Mouse (Mus musculus): ENCODE results near the gene Leprot. TPM values are rescaled to one million over a fixed set of nuclear protein-coding genes. Genes with fewer than 3 reads are reported as not detected.

The Leprot gene
- polyA plus RNA-seq, 1 experiment from 2014 or later, result 79.0 TPM

- Histone ChIP-seq H3K27ac (replicated peaks; ENCODE audit: low read depth, low read length) (no peak overlapping the region), H3K9ac (replicated peaks; ENCODE audit: low read length) (no peak overlapping the region), H3K27me3 (ENCODE audit: control insufficient read depth, insufficient read depth, low read length) (no peaks in the 10 kb centered on the region), H3K4me1 (ENCODE audit: control insufficient read depth, insufficient read depth, low read length) (no peaks in the 10 kb centered on the region; the same call in 1 of the 2 replicates), H3K9me3 (replicated peaks; ENCODE audit: control insufficient read depth, low read length) (no peaks in the 10 kb centered on the region), H3K4me2 (ENCODE audit: low read depth, low read length) (no peak overlapping the region), H3K4me3 (ENCODE audit: low read depth, low read length) (no peak overlapping the region), H3K36me3 (replicated peaks; ENCODE audit: control insufficient read depth, insufficient read depth, low read depth, low read length) (no peaks in the 10 kb centered on the region)
- ATAC-seq (replicated peaks; ENCODE audit: insufficient number of reproducible peaks, low FRiP score, low TSS enrichment, low read depth) (no peak), DNase-seq (ENCODE audit: low spot score) (no peak)
- 86% methylated on average over 4 of the region's 4 CpGs for WGBS
These were observed 41.7 kb downstream of the Leprot start for GRCm38 (mm10) chr4:101689241-101689640.

DNA sequence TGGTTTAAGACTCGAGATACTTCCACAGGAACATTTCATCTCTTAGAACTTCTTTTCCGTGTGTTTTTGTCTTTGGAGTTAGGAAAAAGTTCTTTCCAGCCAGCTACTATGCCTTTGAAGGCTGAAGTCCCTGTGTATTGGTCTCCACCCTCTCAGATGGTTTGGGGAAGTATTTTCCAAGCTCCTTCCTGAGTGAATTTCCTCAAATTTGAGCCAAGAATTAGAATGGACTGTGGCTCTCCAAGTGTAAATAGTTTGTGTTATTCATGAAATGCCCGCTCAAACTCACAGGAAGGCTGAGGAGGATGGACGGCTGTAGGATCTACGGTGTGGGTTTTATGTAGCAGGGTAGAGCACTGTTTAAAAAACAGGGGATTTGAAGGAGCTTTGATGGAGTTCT, 42.1 kb downstream of the Leprot start:
- 79% methylated on average over 5 of the region's 5 CpGs for WGBS

DNA sequence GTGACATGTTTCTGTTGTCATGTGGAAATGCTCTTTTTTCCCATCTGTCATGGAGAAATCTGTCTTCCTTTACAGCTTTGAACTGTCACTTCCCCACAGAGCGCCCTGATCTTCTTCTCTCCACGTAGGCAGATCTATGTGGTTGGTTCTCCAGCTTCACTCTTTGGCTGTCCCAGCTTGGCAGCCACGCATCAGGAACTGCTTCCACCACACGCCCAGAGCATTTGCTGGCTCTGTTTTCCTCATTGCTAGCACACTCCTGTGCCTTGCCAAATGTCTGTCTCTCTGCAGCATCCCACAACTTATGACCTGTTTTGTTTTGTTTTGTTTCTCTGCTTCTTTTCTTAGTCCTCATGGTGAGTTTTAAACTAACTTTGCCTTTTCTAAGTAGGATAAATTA, 45.4 kb downstream of the Leprot start:
- Histone ChIP-seq H3K36me3 (replicated peaks; ENCODE audit: control insufficient read depth, insufficient read depth, low read depth, low read length) (no peaks in the 10 kb centered on the region), H3K4me3 (ENCODE audit: low read depth, low read length) (no peak overlapping the region), H3K27ac (replicated peaks; ENCODE audit: low read depth, low read length) (no peak overlapping the region), H3K9ac (replicated peaks; ENCODE audit: low read length) (no peak overlapping the region), H3K4me1 (ENCODE audit: control insufficient read depth, insufficient read depth, low read length) (no peaks in the 10 kb centered on the region), H3K27me3 (ENCODE audit: control insufficient read depth, insufficient read depth, low read length) (no peaks in the 10 kb centered on the region), H3K9me3 (replicated peaks; ENCODE audit: control insufficient read depth, low read length) (no peaks in the 10 kb centered on the region), H3K4me2 (ENCODE audit: low read depth, low read length) (no peak overlapping the region)
- no peak for DNase-seq (ENCODE audit: low spot score)
- no peak for ATAC-seq (replicated peaks; ENCODE audit: insufficient number of reproducible peaks, low FRiP score, low TSS enrichment, low read depth)
- WGBS, result 86% methylated on average over 4 of the region's 4 CpGs

More for the DNA sequence above, 42.1 kb downstream of the Leprot start:
- Histone ChIP-seq H3K27ac (replicated peaks; ENCODE audit: low read depth, low read length) (no peak overlapping the region), H3K27me3 (ENCODE audit: control insufficient read depth, insufficient read depth, low read length) (no peaks in the 10 kb centered on the region), H3K4me2 (ENCODE audit: low read depth, low read length) (no peak overlapping the region), H3K4me1 (ENCODE audit: control insufficient read depth, insufficient read depth, low read length) (no peaks in the 10 kb centered on the region; the same call in 1 of the 2 replicates), H3K36me3 (replicated peaks; ENCODE audit: control insufficient read depth, insufficient read depth, low read depth, low read length) (no peaks in the 10 kb centered on the region), H3K9me3 (replicated peaks; ENCODE audit: control insufficient read depth, low read length) (no peaks in the 10 kb centered on the region), H3K9ac (replicated peaks; ENCODE audit: low read length) (no peak overlapping the region), H3K4me3 (ENCODE audit: low read depth, low read length) (no peak overlapping the region)
- DNase-seq (ENCODE audit: low spot score) (no peak), ATAC-seq (replicated peaks; ENCODE audit: insufficient number of reproducible peaks, low FRiP score, low TSS enrichment, low read depth) (no peak)

GRCm38 (mm10) chr4:101694529-101694928, 47.0 kb downstream of the Leprot start:
- DNase-seq (ENCODE audit: low spot score) (no peak), ATAC-seq (replicated peaks; ENCODE audit: insufficient number of reproducible peaks, low FRiP score, low TSS enrichment, low read depth) (no peak)
- WGBS, result 70% methylated on average over 6 of the region's 6 CpGs
- no peak overlapping the region for H3K9ac ChIP-seq (replicated peaks; ENCODE audit: low read length)
- no peak overlapping the region for H3K4me3 ChIP-seq (ENCODE audit: low read depth, low read length)
- no peak overlapping the region for H3K27ac ChIP-seq (replicated peaks; ENCODE audit: low read depth, low read length)
- H3K36me3 ChIP-seq (replicated peaks; ENCODE audit: control insufficient read depth, insufficient read depth, low read depth, low read length), result no peaks in the 10 kb centered on the region
- H3K27me3 ChIP-seq (ENCODE audit: control insufficient read depth, insufficient read depth, low read length), result no peaks in the 10 kb centered on the region
- H3K9me3 ChIP-seq (replicated peaks; ENCODE audit: control insufficient read depth, low read length), result no peaks in the 10 kb centered on the region
- no peaks in the 10 kb centered on the region for H3K4me1 ChIP-seq (ENCODE audit: control insufficient read depth, insufficient read depth, low read length)
- no peak overlapping the region for H3K4me2 ChIP-seq (ENCODE audit: low read depth, low read length)

DNA sequence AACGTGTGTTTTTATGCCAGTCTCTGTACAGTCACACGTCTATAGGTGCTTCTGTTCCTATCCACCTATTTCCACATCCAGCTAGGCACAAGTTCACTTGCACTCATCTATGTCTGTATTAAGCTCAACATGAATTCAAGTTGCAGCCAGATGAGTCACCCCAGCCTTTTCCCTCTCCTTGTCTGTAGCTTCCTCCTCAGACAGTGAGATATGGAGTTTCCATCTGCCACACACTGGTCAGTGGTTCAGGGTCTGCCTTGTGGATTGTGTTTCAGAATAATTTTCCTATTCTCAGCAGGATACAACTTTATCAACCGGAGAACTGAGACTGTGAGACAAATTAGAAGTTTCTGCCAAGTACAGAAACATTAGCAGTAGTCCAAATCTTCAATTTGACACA, 49.7 kb downstream of the Leprot start:
- 88% methylated on average over 3 of the region's 3 CpGs for WGBS
- no peaks in the 10 kb centered on the region for H3K4me1 ChIP-seq (ENCODE audit: control insufficient read depth, insufficient read depth, low read length)
- no peaks in the 10 kb centered on the region for H3K27me3 ChIP-seq (ENCODE audit: control insufficient read depth, insufficient read depth, low read length)
- no peak overlapping the region for H3K9ac ChIP-seq (replicated peaks; ENCODE audit: low read length)
- no peaks in the 10 kb centered on the region for H3K9me3 ChIP-seq (replicated peaks; ENCODE audit: control insufficient read depth, low read length)
- no peak overlapping the region for H3K4me3 ChIP-seq (ENCODE audit: low read depth, low read length)
- DNase-seq (ENCODE audit: low spot score) (no peak), ATAC-seq (replicated peaks; ENCODE audit: insufficient number of reproducible peaks, low FRiP score, low TSS enrichment, low read depth) (no peak)
- no peak overlapping the region for H3K4me2 ChIP-seq (ENCODE audit: low read depth, low read length)
- no peak overlapping the region for H3K27ac ChIP-seq (replicated peaks; ENCODE audit: low read depth, low read length)
- no peaks in the 10 kb centered on the region for H3K36me3 ChIP-seq (replicated peaks; ENCODE audit: control insufficient read depth, insufficient read depth, low read depth, low read length)

DNA sequence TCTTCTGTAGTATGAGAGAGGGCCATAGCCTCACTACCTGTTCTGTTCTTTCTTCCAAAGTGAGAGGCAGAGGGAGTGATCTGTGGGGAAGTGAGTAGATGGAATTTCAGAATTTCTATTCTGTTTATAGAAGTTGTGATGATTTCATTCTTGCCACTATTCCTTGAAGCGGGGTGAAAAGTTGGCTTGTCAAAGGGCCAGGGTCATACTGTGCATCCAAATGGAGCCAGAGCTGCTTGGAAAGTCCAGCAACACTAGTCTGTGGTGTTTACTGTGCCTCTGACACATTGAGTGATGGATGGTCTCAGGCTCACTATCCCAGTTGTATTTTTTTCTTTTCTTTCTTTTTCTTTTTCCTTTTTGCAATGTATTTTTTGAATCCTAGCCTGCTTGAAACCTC, 51.9 kb downstream of the Leprot start:
- H3K27ac ChIP-seq (replicated peaks; ENCODE audit: low read depth, low read length), result no peak overlapping the region
- H3K4me1 ChIP-seq (ENCODE audit: control insufficient read depth, insufficient read depth, low read length), result no peaks in the 10 kb centered on the region
- H3K4me2 ChIP-seq (ENCODE audit: low read depth, low read length), result no peak overlapping the region
- 97% methylated on average over 1 of the region's 1 CpGs for WGBS
- ATAC-seq (replicated peaks; ENCODE audit: insufficient number of reproducible peaks, low FRiP score, low TSS enrichment, low read depth) (no peak), DNase-seq (ENCODE audit: low spot score) (no peak)
- H3K9ac ChIP-seq (replicated peaks; ENCODE audit: low read length), result no peak overlapping the region
- no peaks in the 10 kb centered on the region for H3K36me3 ChIP-seq (replicated peaks; ENCODE audit: control insufficient read depth, insufficient read depth, low read depth, low read length)
- no peaks in the 10 kb centered on the region for H3K27me3 ChIP-seq (ENCODE audit: control insufficient read depth, insufficient read depth, low read length)
- H3K9me3 ChIP-seq (replicated peaks; ENCODE audit: control insufficient read depth, low read length), result no peaks in the 10 kb centered on the region
- H3K4me3 ChIP-seq (ENCODE audit: low read depth, low read length), result no peak overlapping the region

DNA sequence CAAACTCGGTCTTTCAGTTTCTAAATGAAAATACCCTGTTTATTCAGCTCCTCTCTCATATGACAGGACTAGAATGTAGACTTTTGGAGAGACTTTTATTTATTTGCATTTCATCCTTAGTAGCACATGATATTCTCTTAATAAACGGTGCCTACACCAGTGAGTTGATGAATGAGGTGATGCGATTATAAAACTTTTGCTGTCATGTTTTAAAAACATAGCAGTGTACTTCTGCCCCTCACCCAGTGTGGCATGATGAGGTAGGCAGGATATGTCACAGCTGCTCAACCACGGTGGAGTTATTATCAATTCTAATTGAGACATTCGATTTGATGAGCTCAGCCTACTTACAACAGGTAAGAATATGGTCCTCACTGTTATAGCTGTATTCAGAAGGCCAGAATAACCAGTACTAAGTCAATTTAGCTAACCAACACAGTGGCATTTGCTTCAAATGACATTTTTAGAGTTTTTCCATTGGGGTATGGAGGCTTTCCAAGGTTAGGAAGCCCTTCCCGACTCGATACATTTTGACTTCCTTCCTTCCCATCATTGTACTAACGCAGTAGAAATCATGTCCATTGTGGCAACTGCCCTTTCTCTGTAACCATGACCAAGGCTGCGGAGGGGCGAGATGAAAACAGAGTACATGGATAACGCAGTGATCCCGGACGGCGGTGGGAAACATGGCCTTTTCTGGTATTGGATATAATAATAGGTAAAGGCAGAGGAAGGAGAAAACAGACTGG, 53.5 kb downstream of the Leprot start:
- no peak for ATAC-seq (replicated peaks; ENCODE audit: insufficient number of reproducible peaks, low FRiP score, low TSS enrichment, low read depth)
- no peaks in the 10 kb centered on the region for H3K4me1 ChIP-seq (ENCODE audit: control insufficient read depth, insufficient read depth, low read length)
- H3K9me3 ChIP-seq (replicated peaks; ENCODE audit: control insufficient read depth, low read length), result no peaks in the 10 kb centered on the region
- no peak overlapping the region for H3K4me3 ChIP-seq (ENCODE audit: low read depth, low read length)
- no peak overlapping the region for H3K27ac ChIP-seq (replicated peaks; ENCODE audit: low read depth, low read length)
- H3K27me3 ChIP-seq (ENCODE audit: control insufficient read depth, insufficient read depth, low read length), result no peaks in the 10 kb centered on the region
- WGBS, result 88% methylated on average over 14 of the region's 14 CpGs
- H3K36me3 ChIP-seq (replicated peaks; ENCODE audit: control insufficient read depth, insufficient read depth, low read depth, low read length), result no peaks in the 10 kb centered on the region
- H3K4me2 ChIP-seq (ENCODE audit: low read depth, low read length), result no peak overlapping the region
- no peak overlapping the region for H3K9ac ChIP-seq (replicated peaks; ENCODE audit: low read length)
- DNase-seq (ENCODE audit: low spot score), result no peak

GRCm38 (mm10) chr4:101705325-101705724, 57.8 kb downstream of the Leprot start:
- Histone ChIP-seq H3K4me1 (ENCODE audit: control insufficient read depth, insufficient read depth, low read length) (no peaks in the 10 kb centered on the region), H3K4me3 (ENCODE audit: low read depth, low read length) (no peak overlapping the region), H3K4me2 (ENCODE audit: low read depth, low read length) (no peak overlapping the region), H3K9ac (replicated peaks; ENCODE audit: low read length) (no peak overlapping the region), H3K27me3 (ENCODE audit: control insufficient read depth, insufficient read depth, low read length) (no peaks in the 10 kb centered on the region), H3K27ac (replicated peaks; ENCODE audit: low read depth, low read length) (no peak overlapping the region), H3K9me3 (replicated peaks; ENCODE audit: control insufficient read depth, low read length) (no peaks in the 10 kb centered on the region), H3K36me3 (replicated peaks; ENCODE audit: control insufficient read depth, insufficient read depth, low read depth, low read length) (no peaks in the 10 kb centered on the region)
- ATAC-seq (replicated peaks; ENCODE audit: insufficient number of reproducible peaks, low FRiP score, low TSS enrichment, low read depth) (no peak), DNase-seq (ENCODE audit: low spot score) (no peak)
- WGBS, result 80% methylated on average over 9 of the region's 9 CpGs

All from embryonic facial prominence, embryonic 11.5 days (tissue).